Mouse (Mus musculus) left cerebral cortex, postnatal 36 days (tissue): Measurements from ENCODE around the gene Olfr424. TPM values are rescaled to one million over a fixed set of nuclear protein-coding genes. Genes with fewer than 3 reads are reported as not detected.

Experiments
- DNase-seq, 2 experiments: peaks; one replicate each; pipeline ENCODE4 v3.0.0; 2021 to 2022; ENCODE audit warnings: low spot score in 2 of 2, mixed read lengths in 1 of 2
- intact Hi-C: fragments of 180-260 bp; cut with DNase I; formaldehyde crosslinking; loops from one replicate; pipeline ENCODE4 v1.15.1; 2025
- total RNA-seq, 2 experiments: library from RNA; stranded (reverse); gene quantifications; 2 replicates each; pipeline ENCODE4 v1.2.3; 2021

Olfr424 gene
- not detected for total RNA-seq

DNA sequence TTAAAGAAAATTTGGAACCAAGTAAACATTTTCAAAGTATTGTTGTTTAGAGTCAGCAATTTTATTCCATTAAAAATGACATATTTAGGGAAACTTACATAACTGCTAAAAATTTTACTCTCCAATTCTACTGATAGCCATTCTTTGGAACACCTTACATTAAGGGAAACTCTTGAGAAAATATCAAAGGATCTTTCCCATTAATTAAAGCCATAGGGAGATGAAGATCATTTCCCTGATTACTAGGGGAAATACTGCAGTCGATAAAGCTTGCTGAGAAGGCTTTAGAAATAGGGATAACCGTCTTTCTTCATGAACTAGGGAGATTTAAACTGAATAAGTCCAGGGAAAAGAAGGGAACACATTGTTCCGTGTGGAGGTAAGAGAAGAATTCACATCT, at the start of gene Olfr424:
Olfr424 (plus strand) TSS at position 301 of the 400 bp plus-strand sequence.
- DNase-seq: no peak
- intact Hi-C loops: no loop called here

DNA sequence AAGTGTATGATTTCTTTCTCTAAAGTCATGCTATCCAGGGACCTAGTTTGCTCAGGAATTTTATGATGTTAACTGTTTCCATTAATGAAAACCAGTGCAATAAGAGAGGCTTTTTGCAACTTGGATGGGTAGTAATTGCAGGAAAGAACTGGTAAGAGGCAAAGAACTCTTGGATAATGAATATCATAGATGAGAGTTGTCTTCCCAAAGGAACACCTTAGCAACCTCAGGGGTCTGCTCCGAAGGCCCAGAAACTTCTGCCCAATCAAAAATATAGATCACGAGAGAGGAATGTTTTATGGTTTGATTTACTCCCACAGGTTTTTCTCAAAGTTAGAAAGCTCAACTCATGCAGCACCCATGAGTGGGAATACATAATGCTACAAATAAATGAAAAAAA, 47.3 kb upstream of the Olfr424 start, which contains the start of gene Olfr429:
Olfr429 (plus strand) TSS at position 301 of the 400 bp plus-strand sequence.
- intact Hi-C loops: no loop called here
- DNase-seq: no peak

DNA sequence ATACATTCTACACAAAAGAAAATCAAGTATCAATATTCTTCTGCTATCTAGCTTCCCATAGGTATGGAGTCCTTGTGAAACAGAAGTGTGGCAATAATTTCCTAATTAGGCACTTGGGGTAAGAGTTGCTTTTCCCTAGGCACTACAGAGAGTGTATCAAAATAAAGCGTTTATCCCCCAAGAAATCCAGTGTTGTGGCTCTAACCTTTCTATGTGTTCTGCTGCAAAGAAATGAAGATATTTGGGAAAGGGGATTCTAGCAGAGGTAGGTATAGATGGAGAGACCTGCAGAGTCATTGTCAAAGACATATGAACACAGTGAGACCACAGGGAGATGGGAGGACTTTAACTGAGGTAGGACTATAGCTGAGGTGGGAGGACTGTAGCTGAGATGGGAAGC, 34.7 kb upstream of the Olfr424 start, which contains the start of gene Olfr427:
Olfr427 (plus strand) TSS at position 301 of the 400 bp plus-strand sequence.
- intact Hi-C loops: no loop called here

DNA sequence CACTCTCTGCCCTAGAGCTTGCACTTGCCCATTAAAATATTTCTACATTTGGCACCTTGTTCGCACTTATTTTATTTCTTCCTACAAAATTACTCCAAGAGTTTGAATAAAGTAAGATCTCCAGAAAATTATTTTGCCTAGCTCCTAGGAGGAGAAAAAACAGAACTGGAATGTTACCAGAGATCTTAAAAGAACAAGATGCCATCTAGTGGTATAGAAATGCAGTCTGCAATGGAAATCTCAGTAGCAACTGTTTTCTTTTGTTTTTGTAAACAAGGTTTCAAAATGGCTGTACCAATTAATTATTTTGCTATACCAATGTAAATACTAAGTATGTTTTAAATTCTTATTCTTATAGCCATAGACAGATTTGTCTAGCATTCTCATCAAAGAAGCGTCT, 27.6 kb upstream of the Olfr424 start:
- DNase-seq: no peak
- intact Hi-C loops: loop anchor here (2.0 to 10.0 kb wide), 3 partner anchors 249 to 647 kb away; no protein-coding TSS in a partner anchor

More for the DNA sequence above, 34.7 kb upstream of the Olfr424 start, which contains the start of gene Olfr427:
- DNase-seq: no peak

DNA sequence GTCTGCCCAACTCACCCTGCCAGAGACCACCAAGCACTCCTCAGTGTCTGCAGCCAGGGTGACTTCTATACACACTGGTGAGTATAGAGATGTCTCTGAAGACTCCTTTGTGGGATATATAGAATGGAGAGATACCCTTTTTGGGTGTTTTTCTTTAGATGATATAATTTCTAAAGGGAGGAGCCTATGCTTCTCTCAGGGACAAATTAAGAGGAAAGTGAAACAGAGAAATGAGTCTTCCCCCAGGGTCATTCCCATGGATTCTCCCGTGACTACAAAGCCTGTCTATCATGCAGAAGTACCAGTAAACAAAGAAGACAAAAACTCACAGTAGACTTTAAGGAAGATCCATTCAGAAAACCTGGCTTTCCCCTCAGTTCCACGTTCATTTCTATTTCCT, 10.3 kb upstream of the Olfr424 start, which contains the start of gene Olfr231:
Olfr231 (minus strand) TSS at position 101 of the 400 bp plus-strand sequence.
- DNase-seq: no peak
- intact Hi-C loops: no loop called here

DNA sequence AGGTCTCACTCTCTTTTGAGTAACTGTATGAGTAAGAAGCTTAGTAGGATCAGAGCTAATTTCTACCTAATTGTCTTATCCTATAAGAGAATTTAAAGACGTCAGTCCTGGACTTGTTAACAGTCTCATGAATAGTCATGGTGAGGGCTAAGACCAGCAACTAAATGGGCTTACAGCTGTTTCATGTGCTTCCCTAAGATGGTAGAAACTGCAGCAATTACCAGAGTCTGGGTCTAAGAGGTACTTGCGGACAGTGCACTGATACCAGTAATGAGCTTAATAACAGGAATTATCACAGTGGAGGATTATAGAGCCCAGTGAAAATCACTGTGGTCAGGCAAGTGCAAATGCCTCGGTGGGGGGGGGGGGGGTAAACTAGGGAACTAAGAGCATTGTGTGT, 682 bp downstream of the Olfr424 start:
- DNase-seq: no peak
- intact Hi-C loops: no loop called here

DNA sequence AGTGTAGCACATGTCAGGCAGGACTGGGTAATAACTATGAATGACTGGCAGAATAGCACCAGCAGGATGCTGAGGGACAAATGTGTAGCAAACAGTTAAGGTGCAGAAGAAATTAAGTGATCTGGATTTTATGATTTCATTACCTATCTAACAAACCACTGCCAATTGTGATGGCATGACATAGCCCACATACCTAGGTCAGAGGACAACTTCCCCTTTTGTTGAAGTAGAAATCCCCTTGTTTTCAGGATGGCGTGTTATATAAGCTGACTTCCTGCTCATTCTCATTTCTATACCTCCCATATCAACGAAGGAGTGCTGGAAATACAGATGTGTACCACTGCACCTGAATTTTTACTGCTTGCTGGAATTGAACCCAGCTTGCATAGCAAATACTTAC, 10.1 kb downstream of the Olfr424 start:
- DNase-seq: no peak
- intact Hi-C loops: no loop called here

DNA sequence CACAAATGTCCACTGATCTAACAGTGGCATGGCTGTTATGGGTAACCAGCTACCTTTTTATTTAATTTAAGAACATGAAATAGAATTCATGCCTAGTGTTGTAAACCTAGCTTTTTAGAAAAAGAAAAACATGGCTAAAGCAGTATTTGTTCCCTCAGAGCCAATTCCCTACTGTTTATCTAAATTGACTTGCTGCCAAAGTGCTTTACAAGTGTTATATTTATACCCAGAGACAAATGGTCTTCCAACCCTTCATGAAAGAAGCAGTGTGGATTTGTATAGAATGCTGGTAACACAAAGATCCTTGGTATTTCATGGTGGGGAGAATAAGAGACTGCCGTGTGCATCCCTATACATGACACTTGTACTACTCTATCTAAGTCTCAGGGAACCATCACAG, 15.4 kb downstream of the Olfr424 start:
- intact Hi-C loops: no loop called here
- DNase-seq: no peak

DNA sequence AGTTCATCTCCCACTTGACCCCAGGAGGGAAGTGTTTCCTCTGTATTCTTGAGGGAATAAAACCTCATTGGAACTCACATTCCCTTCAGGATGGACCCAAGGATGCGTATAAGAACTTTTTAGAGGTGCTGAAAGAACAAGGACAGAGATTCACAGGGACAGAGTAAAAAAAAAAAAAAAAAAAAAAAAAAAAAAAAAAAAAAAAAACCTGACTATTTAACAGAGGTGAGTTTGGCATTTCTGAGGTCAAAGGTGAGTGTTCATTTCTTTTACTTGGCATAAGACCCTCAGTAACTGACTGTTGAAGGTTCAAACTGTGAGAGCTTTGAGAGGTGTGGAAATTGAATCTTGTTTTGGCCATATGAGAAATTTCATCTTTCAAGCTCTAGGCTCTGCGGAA, 18.0 kb downstream of the Olfr424 start:
- intact Hi-C loops: no loop called here
- no peak for DNase-seq

DNA sequence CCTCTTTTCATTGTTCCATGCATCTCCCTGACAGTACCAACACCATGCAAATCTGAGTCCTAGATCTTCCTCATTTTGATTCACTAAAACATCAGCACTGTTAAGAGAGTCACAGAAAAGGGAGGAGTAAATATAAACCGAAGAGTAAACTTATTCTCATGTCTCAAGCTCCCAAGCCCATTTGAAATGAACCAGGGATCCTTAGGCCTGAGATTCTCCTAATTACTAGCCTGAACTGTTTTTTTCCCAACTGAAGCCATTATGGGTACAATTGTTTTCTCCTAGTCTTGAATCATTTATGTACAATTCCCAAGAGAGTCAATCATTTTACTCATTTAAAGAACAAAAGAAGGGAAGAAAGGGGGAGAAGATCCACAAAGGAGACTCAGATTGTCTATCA, 24.0 kb downstream of the Olfr424 start, which contains the start of gene Olfr420:
Olfr420 (plus strand) TSS at position 301 of the 400 bp plus-strand sequence.
- intact Hi-C loops: no loop called here

DNA sequence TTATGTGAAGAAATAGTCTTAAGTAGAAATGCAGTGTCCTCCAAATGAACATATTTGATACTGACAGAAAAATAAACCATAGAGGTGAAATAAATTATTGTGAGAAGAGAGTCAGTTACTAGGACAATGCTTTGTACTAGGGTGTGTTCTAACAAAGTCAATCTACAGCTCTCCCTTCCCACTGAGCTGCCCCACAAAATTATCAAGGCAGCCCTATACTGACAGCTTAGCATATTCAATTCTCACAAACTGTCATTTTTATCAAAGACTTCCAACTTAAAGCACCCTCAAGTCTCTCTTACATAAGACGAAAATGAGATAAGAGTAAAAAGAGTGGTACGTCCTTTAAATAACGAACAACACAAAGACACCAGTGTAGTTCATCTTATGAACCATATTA, 26.3 kb downstream of the Olfr424 start:
- intact Hi-C loops: no loop called here
- DNase-seq: no peak

More for the DNA sequence above, 24.0 kb downstream of the Olfr424 start, which contains the start of gene Olfr420:
- DNase-seq: no peak

DNA sequence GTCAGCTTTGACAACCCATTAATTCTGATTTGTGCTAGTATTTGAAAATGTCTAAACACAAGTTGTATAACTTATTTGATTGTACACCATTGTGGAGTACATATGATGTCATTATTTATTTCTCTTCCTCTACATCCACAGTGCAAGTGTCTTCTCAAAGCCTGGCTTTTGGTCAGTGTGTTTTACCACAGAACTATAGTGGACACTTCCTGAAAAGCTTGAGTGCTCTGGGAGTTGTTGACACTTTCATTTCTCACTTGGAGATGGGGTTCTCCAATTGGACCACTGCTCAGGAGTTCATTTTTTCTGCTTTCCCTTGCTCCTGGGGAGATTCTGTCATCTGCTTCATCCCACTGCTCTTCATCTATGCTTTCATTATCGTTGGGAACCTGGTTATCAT, 27.2 kb downstream of the Olfr424 start:
- no peak for DNase-seq
- intact Hi-C loops: no loop called here

DNA sequence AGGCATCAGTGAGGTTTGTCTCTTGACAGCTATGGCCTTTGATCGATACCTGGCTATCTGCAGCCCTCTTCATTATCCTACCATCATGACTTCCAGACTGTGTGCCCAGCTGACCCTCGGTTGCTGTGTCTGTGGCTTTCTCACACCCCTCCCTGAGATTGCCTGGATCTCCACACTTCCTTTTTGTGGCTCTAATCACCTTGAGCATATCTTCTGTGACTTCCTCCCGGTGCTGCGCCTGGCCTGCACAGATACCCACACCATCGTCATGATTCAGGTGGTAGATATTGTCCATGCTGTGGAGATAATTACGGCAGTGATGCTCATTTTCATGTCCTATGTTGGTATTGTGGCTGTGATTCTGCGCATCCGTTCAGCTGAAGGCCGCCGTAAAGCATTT, 27.8 kb downstream of the Olfr424 start:
- intact Hi-C loops: no loop called here
- DNase-seq: no peak

DNA sequence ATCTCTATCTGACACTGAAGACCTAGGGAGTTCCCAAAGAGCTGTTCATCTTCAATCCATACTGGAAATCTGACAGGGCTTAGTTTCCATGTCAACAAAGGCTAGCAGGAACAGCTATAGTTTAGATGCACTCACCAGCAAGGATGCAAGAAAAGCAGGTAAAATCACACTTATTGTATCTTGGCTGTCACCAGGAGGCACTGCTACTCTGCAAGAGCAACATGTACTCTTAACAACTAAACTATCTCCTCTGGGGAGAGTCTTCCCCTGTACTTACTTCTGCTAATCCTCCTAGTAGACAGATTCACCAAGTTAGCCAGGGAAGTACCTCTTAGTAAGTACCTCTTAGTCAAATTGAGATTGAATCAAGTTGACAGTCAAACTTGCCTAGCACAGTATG, 37.7 kb downstream of the Olfr424 start:
- DNase-seq: no peak
- intact Hi-C loops: no loop called here

DNA sequence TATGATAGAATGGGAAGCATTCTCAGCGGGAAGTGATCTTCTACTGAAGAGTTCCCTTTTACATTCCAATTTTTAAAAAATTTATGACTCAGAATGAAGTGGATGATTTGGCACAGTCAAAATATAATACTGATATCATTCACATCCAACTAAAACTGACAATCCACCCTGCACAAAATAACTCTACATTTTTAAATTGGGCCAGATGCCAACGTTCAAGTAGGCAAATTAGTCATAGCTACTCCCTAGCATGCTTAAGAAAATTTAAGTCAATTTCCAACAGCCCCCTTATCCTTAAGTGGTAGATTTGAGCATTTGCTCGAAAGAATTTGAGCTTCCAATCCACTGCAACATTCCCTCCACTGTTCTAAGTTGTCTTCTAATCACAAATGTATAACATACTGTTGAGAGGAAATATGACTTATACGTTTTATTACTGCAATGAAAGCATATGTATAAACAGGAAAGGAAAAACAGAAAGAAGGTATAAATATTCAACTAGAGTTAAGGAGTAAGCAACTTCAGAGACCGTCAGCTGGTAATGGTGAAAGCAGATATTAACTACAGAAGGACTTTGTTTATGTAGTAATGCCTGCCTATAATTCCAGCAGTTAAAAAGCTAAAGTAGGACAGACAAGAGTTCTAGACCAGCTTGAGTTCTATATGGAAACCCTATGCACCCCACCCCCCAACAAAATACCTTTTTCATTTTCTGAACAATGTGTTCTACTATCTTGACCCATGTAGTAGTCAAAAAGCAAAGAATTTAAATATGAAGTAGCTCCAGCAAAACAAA, 39.6 kb downstream of the Olfr424 start:
- intact Hi-C loops: no loop called here
- no peak for DNase-seq

DNA sequence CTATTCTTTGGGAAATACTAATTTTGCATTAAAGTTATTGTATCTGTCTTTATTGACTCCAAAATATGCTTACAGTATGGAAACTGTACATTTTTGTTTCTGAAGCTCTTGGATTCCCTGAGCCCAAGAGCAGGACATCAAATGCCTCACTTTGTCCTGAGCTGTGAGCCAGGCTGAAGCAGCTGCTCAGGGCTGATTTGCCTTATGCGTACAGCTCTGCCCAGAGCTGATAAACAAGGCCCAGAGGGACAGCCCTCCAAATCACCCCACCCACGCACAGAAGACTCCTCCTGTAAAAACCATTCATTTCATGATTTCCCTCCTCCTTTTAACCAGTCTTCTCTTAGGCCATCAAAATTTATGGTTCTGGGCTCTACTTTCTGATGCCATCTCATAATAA, 40.2 kb downstream of the Olfr424 start:
- intact Hi-C loops: no loop called here
- DNase-seq: no peak

DNA sequence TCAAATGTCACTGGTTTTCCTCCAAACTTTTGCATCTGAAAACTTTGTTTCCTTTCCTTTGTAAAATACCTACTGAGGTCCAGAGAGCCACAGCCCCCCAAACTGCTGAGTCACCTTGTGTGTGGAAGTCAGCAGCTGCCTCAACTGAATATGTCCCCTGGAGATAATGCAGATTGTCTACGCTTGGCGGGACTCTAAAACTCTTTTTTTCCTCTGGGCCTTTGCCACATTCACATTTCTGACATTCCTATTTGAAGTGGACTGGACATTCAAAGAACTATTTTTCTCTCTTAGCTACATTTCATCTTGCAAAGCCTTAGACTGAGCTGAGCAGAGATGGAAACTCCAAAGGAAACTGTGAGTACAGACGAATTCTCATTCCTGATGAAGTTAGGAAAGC, 41.3 kb downstream of the Olfr424 start, which contains the start of gene Spta1:
Spta1 (plus strand) TSS at position 172 of the 400 bp plus-strand sequence.
- DNase-seq: no peak
- intact Hi-C loops: no loop called here
